Mouse (Mus musculus): ENCODE results near the gene Hoxd9. TPM values are rescaled to one million over a fixed set of nuclear protein-coding genes. Genes with fewer than 3 reads are reported as not detected.
A peak's percentile ranks its signal among the peaks of the same experiment; 100 is the strongest.

The Hoxd9 gene
- polyA plus RNA-seq, 1 experiment from 2014 or later: not detected

DNA sequence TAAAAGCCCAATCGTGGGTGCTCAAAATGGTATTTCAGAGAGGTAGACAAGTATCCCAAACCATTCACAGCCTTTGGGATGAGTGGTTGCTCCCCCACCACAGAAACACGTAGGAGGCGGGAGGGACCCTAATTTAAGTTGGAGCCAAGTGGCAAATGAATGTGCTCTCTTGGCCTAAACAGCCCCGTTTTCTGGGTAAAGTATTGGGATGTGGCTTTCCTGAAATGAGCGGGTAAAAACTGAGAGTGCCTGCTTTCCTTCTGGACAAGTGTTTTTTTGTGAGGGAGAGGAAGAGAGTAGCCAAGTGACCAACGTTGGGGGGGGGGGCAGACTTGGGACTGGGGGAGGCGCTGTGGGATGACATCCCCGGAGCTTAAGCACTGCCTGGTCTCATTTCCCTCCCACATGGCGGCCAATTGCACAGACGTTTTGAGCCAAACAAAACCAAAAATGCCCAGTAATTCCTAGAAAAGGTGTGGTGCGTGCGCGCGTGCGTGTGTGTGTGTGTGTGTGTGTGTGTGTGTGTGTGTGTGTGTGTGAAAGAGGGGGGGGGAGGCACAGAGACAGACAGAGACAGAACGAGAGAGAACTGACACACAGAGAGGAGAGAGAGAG is 13.5 kb downstream of the Hoxd9 start:
- H3K9me3 ChIP-seq (ENCODE audit: control insufficient read depth, low read length): no peaks in the 10 kb centered on the region
- H3K27ac ChIP-seq (replicated peaks; ENCODE audit: low read depth, low read length): no peak overlapping the region
- H3K27me3 ChIP-seq (ENCODE audit: control insufficient read depth, insufficient read depth, low read length): peaks cover 98% of the 10 kb centered on the region
- H3K4me1 ChIP-seq (ENCODE audit: control insufficient read depth, insufficient read depth, low read length): 0 out of 2 replicates have a peak, but pooled peaks cover 4% of the 10 kb centered on the region
- no peak overlapping the region for H3K9ac ChIP-seq (replicated peaks; ENCODE audit: low read length)
- 2% methylated on average over 16 of the region's 16 CpGs for WGBS
- H3K4me3 ChIP-seq (replicated peaks; ENCODE audit: low read depth, low read length): no peak overlapping the region
- ATAC-seq (ENCODE audit: low FRiP score, low TSS enrichment) (no peak), DNase-seq (no peak)
- no peak overlapping the region for H3K4me2 ChIP-seq (ENCODE audit: low read length)
- no peaks in the 10 kb centered on the region for H3K36me3 ChIP-seq (ENCODE audit: control insufficient read depth, insufficient read depth, low read length)

GRCm38 (mm10) chr2:74711721-74712621 is 14.4 kb downstream of the Hoxd9 start, which contains the start of the genes Hoxd3 and Hoxd4:
Hoxd3 (plus strand) TSS chr2:74711927.
Hoxd4 (plus strand) TSS chr2:74711929.
- under 1% methylated on average over 65 of the region's 65 CpGs for WGBS
- Histone ChIP-seq H3K36me3 (ENCODE audit: control insufficient read depth, insufficient read depth, low read length) (no peaks in the 10 kb centered on the region), H3K9me3 (ENCODE audit: control insufficient read depth, low read length) (no peaks in the 10 kb centered on the region), H3K4me2 (ENCODE audit: low read length) (peak within 1 kb of the TSS; percentile 28), H3K9ac (replicated peaks; ENCODE audit: low read length) (no peak within 1 kb of the TSS), H3K27ac (replicated peaks; ENCODE audit: low read depth, low read length) (no peak within 1 kb of the TSS), H3K4me1 (ENCODE audit: control insufficient read depth, insufficient read depth, low read length) (0 out of 2 replicates have a peak, but pooled peaks cover 4% of the 10 kb centered on the region), H3K27me3 (ENCODE audit: control insufficient read depth, insufficient read depth, low read length) (peaks cover 98% of the 10 kb centered on the region), H3K4me3 (replicated peaks; ENCODE audit: low read depth, low read length) (peak within 1 kb of the TSS; percentile 10; the same call in 1 of the 2 replicates)
- ATAC-seq (ENCODE audit: low FRiP score, low TSS enrichment) (no peak), DNase-seq (peak; percentile 56)

GRCm38 (mm10) chr2:74713239-74714150 is 16.0 kb downstream of the Hoxd9 start:
- DNase-seq (no peak), ATAC-seq (ENCODE audit: low FRiP score, low TSS enrichment) (no peak)
- Histone ChIP-seq H3K9ac (replicated peaks; ENCODE audit: low read length) (no peak overlapping the region), H3K4me1 (ENCODE audit: control insufficient read depth, insufficient read depth, low read length) (0 out of 2 replicates have a peak, but pooled peaks cover 4% of the 10 kb centered on the region), H3K9me3 (ENCODE audit: control insufficient read depth, low read length) (no peaks in the 10 kb centered on the region), H3K27ac (replicated peaks; ENCODE audit: low read depth, low read length) (no peak overlapping the region), H3K4me3 (replicated peaks; ENCODE audit: low read depth, low read length) (no peak overlapping the region), H3K36me3 (ENCODE audit: control insufficient read depth, insufficient read depth, low read length) (no peaks in the 10 kb centered on the region), H3K4me2 (ENCODE audit: low read length) (no peak overlapping the region), H3K27me3 (ENCODE audit: control insufficient read depth, insufficient read depth, low read length) (peaks cover 100% of the 10 kb centered on the region)
- 3% methylated on average over 19 of the region's 19 CpGs for WGBS

- Histone ChIP-seq H3K4me3 (replicated peaks; ENCODE audit: low read depth, low read length) (no peak overlapping the region), H3K27me3 (ENCODE audit: control insufficient read depth, insufficient read depth, low read length) (peaks cover 100% of the 10 kb centered on the region), H3K9me3 (ENCODE audit: control insufficient read depth, low read length) (no peaks in the 10 kb centered on the region), H3K27ac (replicated peaks; ENCODE audit: low read depth, low read length) (no peak overlapping the region), H3K4me1 (ENCODE audit: control insufficient read depth, insufficient read depth, low read length) (0 out of 2 replicates have a peak, but pooled peaks cover 4% of the 10 kb centered on the region), H3K4me2 (ENCODE audit: low read length) (no peak overlapping the region), H3K36me3 (ENCODE audit: control insufficient read depth, insufficient read depth, low read length) (no peaks in the 10 kb centered on the region), H3K9ac (replicated peaks; ENCODE audit: low read length) (no peak overlapping the region)
- 3% methylated on average over 18 of the region's 18 CpGs for WGBS
- ATAC-seq (ENCODE audit: low FRiP score, low TSS enrichment) (no peak), DNase-seq (no peak)
Observed at GRCm38 (mm10) chr2:74714156-74714789, 16.7 kb downstream of the Hoxd9 start.

- ATAC-seq (ENCODE audit: low FRiP score, low TSS enrichment): no peak
- Histone ChIP-seq H3K4me3 (replicated peaks; ENCODE audit: low read depth, low read length) (no peak overlapping the region), H3K9me3 (ENCODE audit: control insufficient read depth, low read length) (no peaks in the 10 kb centered on the region), H3K4me2 (ENCODE audit: low read length) (no peak overlapping the region), H3K27me3 (ENCODE audit: control insufficient read depth, insufficient read depth, low read length) (peaks cover 100% of the 10 kb centered on the region), H3K4me1 (ENCODE audit: control insufficient read depth, insufficient read depth, low read length) (0 out of 2 replicates have a peak, but pooled peaks cover 4% of the 10 kb centered on the region), H3K9ac (replicated peaks; ENCODE audit: low read length) (no peak overlapping the region), H3K36me3 (ENCODE audit: control insufficient read depth, insufficient read depth, low read length) (no peaks in the 10 kb centered on the region), H3K27ac (replicated peaks; ENCODE audit: low read depth, low read length) (no peak overlapping the region)
- DNase-seq: no peak
- under 1% methylated on average over 14 of the region's 14 CpGs for WGBS
Observed at GRCm38 (mm10) chr2:74714881-74715280, 17.4 kb downstream of the Hoxd9 start.

DNA sequence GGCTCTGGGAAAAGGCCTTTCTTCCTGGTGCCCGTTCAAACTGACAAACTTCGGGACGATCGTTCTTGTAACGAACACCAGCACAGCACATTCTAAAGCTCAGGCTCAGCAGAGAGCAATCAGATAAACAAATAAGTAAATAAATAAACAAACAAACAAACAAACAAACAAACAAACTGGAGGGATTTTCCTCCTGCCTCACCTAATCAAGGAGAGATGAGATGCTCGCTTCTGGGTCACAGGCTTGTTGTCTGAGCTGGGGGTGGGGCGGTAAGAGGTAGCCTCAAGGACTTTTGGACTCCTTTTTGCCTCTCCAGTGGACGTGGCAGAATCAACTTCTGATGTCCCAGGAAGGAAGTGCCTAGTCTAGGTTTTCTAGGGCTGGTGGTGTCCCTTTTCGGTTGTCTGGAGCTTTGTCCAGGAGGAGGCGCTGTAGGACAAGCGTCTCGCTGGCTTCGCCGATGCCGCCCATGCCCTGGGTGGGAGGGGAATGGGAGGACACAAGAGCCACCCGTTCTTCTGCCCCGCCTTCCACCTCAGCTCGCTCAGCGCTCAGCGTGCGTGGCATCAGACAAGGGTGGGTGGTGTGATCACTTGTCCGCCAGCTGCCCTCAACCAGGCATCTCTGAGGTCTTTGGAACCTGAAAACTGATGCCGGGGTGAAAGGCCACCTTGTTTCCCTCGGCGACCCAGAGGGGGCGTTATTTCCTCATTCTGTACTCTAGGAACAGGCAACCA is 18.1 kb downstream of the Hoxd9 start:
- no peak overlapping the region for H3K4me3 ChIP-seq (replicated peaks; ENCODE audit: low read depth, low read length)
- H3K36me3 ChIP-seq (ENCODE audit: control insufficient read depth, insufficient read depth, low read length): no peaks in the 10 kb centered on the region
- no peak overlapping the region for H3K27ac ChIP-seq (replicated peaks; ENCODE audit: low read depth, low read length)
- peak; percentile 91 for DNase-seq
- no peak for ATAC-seq (ENCODE audit: low FRiP score, low TSS enrichment)
- H3K9ac ChIP-seq (replicated peaks; ENCODE audit: low read length): no peak overlapping the region
- WGBS: 4% methylated on average over 26 of the region's 26 CpGs
- no peaks in the 10 kb centered on the region for H3K9me3 ChIP-seq (ENCODE audit: control insufficient read depth, low read length)
- H3K4me2 ChIP-seq (ENCODE audit: low read length): peak overlapping the region; percentile 51
- H3K27me3 ChIP-seq (ENCODE audit: control insufficient read depth, insufficient read depth, low read length): peaks cover 100% of the 10 kb centered on the region
- H3K4me1 ChIP-seq (ENCODE audit: control insufficient read depth, insufficient read depth, low read length): 0 out of 2 replicates have a peak, but pooled peaks cover 4% of the 10 kb centered on the region

DNA sequence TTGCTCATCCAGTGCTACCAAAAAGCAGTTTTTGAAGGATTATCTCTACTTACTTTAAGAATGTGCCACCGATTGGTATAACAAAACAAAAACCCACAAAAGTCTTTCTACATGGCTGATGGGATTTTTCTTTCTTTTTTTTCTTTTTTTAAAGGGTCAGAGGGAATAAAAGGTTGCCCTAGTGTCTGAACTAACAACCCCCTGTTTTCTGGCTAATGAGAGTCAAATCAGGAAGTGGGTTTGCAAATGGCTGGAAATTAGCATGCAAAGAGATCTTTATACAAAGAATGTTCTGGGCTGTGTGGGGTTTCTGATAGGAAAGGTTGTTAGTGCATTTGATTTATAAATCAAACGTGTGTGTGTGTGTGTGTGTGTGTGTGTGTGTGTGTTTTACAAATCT is 22.9 kb downstream of the Hoxd9 start:
- Histone ChIP-seq H3K9ac (replicated peaks; ENCODE audit: low read length) (no peak overlapping the region), H3K36me3 (ENCODE audit: control insufficient read depth, insufficient read depth, low read length) (no peaks in the 10 kb centered on the region), H3K4me3 (replicated peaks; ENCODE audit: low read depth, low read length) (no peak overlapping the region), H3K27me3 (ENCODE audit: control insufficient read depth, insufficient read depth, low read length) (peaks cover 100% of the 10 kb centered on the region), H3K27ac (replicated peaks; ENCODE audit: low read depth, low read length) (no peak overlapping the region), H3K4me2 (ENCODE audit: low read length) (no peak overlapping the region), H3K9me3 (ENCODE audit: control insufficient read depth, low read length) (no peaks in the 10 kb centered on the region), H3K4me1 (ENCODE audit: control insufficient read depth, insufficient read depth, low read length) (no peaks in the 10 kb centered on the region)
- ATAC-seq (ENCODE audit: low FRiP score, low TSS enrichment) (no peak), DNase-seq (no peak)
- WGBS: 6% methylated on average over 2 of the region's 2 CpGs

Measured in midbrain, embryonic 14.5 days (tissue).